Mouse (Mus musculus): ENCODE data around the gene Krt18. TPM values are rescaled to one million over a fixed set of nuclear protein-coding genes. Genes with fewer than 3 reads are reported as not detected.

Gene Krt18
- polyA plus RNA-seq, 1 experiment = 1.1 TPM

GRCm38 (mm10) chr15:102014848-102015247 lies 13.1 kb upstream of the Krt18 start:
- no peaks in the 10 kb centered on the region for H3K27me3 ChIP-seq (ENCODE audit: control insufficient read depth, insufficient read depth, low read length)
- H3K4me3 ChIP-seq (replicated peaks; ENCODE audit: insufficient read depth, low read depth, low read length) = no peak overlapping the region
- H3K4me1 ChIP-seq (ENCODE audit: control insufficient read depth, insufficient read depth, low read length) = no peaks in the 10 kb centered on the region; the same call in none of the 2 replicates
- DNase-seq = no peak
- no peak for TF ChIP-seq POLR2A (IDR thresholded peaks at IDR 0.05; ENCODE audit: borderline replicate concordance, insufficient read depth, low read length)
- no peak for TF ChIP-seq CTCF (IDR thresholded peaks at IDR 0.05; ENCODE audit: borderline replicate concordance, insufficient read depth, low read depth, low read length)
- no peak overlapping the region for H3K27ac ChIP-seq (ENCODE audit: insufficient read depth, low read length)
- 54% methylated on average over 4 of the region's 4 CpGs for WGBS

GRCm38 (mm10) chr15:102016096-102016495 lies 11.9 kb upstream of the Krt18 start:
- WGBS = 70% methylated on average over 3 of the region's 3 CpGs
- no peak for TF ChIP-seq CTCF (IDR thresholded peaks at IDR 0.05; ENCODE audit: borderline replicate concordance, insufficient read depth, low read depth, low read length)
- no peak for TF ChIP-seq POLR2A (IDR thresholded peaks at IDR 0.05; ENCODE audit: borderline replicate concordance, insufficient read depth, low read length)
- Histone ChIP-seq H3K4me1 (ENCODE audit: control insufficient read depth, insufficient read depth, low read length) (no peaks in the 10 kb centered on the region; the same call in none of the 2 replicates), H3K4me3 (replicated peaks; ENCODE audit: insufficient read depth, low read depth, low read length) (no peak overlapping the region), H3K27ac (ENCODE audit: insufficient read depth, low read length) (no peak overlapping the region), H3K27me3 (ENCODE audit: control insufficient read depth, insufficient read depth, low read length) (no peaks in the 10 kb centered on the region)
- no peak for DNase-seq

- 32% methylated on average over 7 of the region's 7 CpGs for WGBS
- Histone ChIP-seq H3K27me3 (ENCODE audit: control insufficient read depth, insufficient read depth, low read length) (no peaks in the 10 kb centered on the region), H3K4me1 (ENCODE audit: control insufficient read depth, insufficient read depth, low read length) (no peaks in the 10 kb centered on the region; the same call in none of the 2 replicates), H3K27ac (ENCODE audit: insufficient read depth, low read length) (no peak overlapping the region), H3K4me3 (replicated peaks; ENCODE audit: insufficient read depth, low read depth, low read length) (no peak overlapping the region)
- TF ChIP-seq CTCF (IDR thresholded peaks at IDR 0.05; ENCODE audit: borderline replicate concordance, insufficient read depth, low read depth, low read length) (no peak), POLR2A (IDR thresholded peaks at IDR 0.05; ENCODE audit: borderline replicate concordance, insufficient read depth, low read length) (no peak)
- no peak for DNase-seq
Observed at GRCm38 (mm10) chr15:102016787-102017186, 11.2 kb upstream of the Krt18 start.

- no peak for DNase-seq
- TF ChIP-seq CTCF (IDR thresholded peaks at IDR 0.05; ENCODE audit: borderline replicate concordance, insufficient read depth, low read depth, low read length) (no peak), POLR2A (IDR thresholded peaks at IDR 0.05; ENCODE audit: borderline replicate concordance, insufficient read depth, low read length) (no peak)
- Histone ChIP-seq H3K27ac (ENCODE audit: insufficient read depth, low read length) (no peak overlapping the region), H3K4me1 (ENCODE audit: control insufficient read depth, insufficient read depth, low read length) (no peaks in the 10 kb centered on the region; the same call in none of the 2 replicates), H3K4me3 (replicated peaks; ENCODE audit: insufficient read depth, low read depth, low read length) (no peak overlapping the region), H3K27me3 (ENCODE audit: control insufficient read depth, insufficient read depth, low read length) (no peaks in the 10 kb centered on the region)
- WGBS = 38% methylated on average over 7 of the region's 7 CpGs
Observed at GRCm38 (mm10) chr15:102017918-102018463, 10.0 kb upstream of the Krt18 start.

- 23% methylated on average over 8 of the region's 8 CpGs for WGBS
- no peaks in the 10 kb centered on the region for H3K4me1 ChIP-seq (ENCODE audit: control insufficient read depth, insufficient read depth, low read length)
- H3K27me3 ChIP-seq (ENCODE audit: control insufficient read depth, insufficient read depth, low read length) = no peaks in the 10 kb centered on the region; the same call in 1 of the 2 replicates
- H3K4me3 ChIP-seq (replicated peaks; ENCODE audit: insufficient read depth, low read depth, low read length) = no peak overlapping the region
- DNase-seq = no peak
- H3K27ac ChIP-seq (ENCODE audit: insufficient read depth, low read length) = no peak overlapping the region
- TF ChIP-seq POLR2A (IDR thresholded peaks at IDR 0.05; ENCODE audit: borderline replicate concordance, insufficient read depth, low read length) (no peak), CTCF (IDR thresholded peaks at IDR 0.05; ENCODE audit: borderline replicate concordance, insufficient read depth, low read depth, low read length) (no peak)
Observed at GRCm38 (mm10) chr15:102022481-102022880, 5.5 kb upstream of the Krt18 start.

- TF ChIP-seq CTCF (IDR thresholded peaks at IDR 0.05; ENCODE audit: borderline replicate concordance, insufficient read depth, low read depth, low read length) = no peak
- no peak for TF ChIP-seq POLR2A (IDR thresholded peaks at IDR 0.05; ENCODE audit: borderline replicate concordance, insufficient read depth, low read length)
- Histone ChIP-seq H3K27ac (ENCODE audit: insufficient read depth, low read length) (no peak overlapping the region), H3K4me3 (replicated peaks; ENCODE audit: insufficient read depth, low read depth, low read length) (no peak overlapping the region), H3K27me3 (ENCODE audit: control insufficient read depth, insufficient read depth, low read length) (no peaks in the 10 kb centered on the region; the same call in 1 of the 2 replicates), H3K4me1 (ENCODE audit: control insufficient read depth, insufficient read depth, low read length) (no peaks in the 10 kb centered on the region)
- DNase-seq = no peak
- 55% methylated on average over 8 of the region's 8 CpGs for WGBS
Observed at GRCm38 (mm10) chr15:102023888-102024287, 4.1 kb upstream of the Krt18 start.

- TF ChIP-seq POLR2A (IDR thresholded peaks at IDR 0.05; ENCODE audit: borderline replicate concordance, insufficient read depth, low read length) (no peak), CTCF (IDR thresholded peaks at IDR 0.05; ENCODE audit: borderline replicate concordance, insufficient read depth, low read depth, low read length) (no peak)
- no peak for DNase-seq
- 18% methylated on average over 22 of the region's 22 CpGs for WGBS
- H3K4me3 ChIP-seq (replicated peaks; ENCODE audit: insufficient read depth, low read depth, low read length) = no peak overlapping the region
- H3K4me1 ChIP-seq (ENCODE audit: control insufficient read depth, insufficient read depth, low read length) = no peaks in the 10 kb centered on the region
- no peaks in the 10 kb centered on the region; the same call in 1 of the 2 replicates for H3K27me3 ChIP-seq (ENCODE audit: control insufficient read depth, insufficient read depth, low read length)
- no peak overlapping the region for H3K27ac ChIP-seq (ENCODE audit: insufficient read depth, low read length)
Observed at GRCm38 (mm10) chr15:102025136-102025872, 2.7 kb upstream of the Krt18 start.

- no peak for DNase-seq
- H3K4me3 ChIP-seq (replicated peaks; ENCODE audit: insufficient read depth, low read depth, low read length) = no peak overlapping the region
- H3K4me1 ChIP-seq (ENCODE audit: control insufficient read depth, insufficient read depth, low read length) = no peaks in the 10 kb centered on the region
- H3K27me3 ChIP-seq (ENCODE audit: control insufficient read depth, insufficient read depth, low read length) = no peaks in the 10 kb centered on the region; the same call in 1 of the 2 replicates
- no peak overlapping the region for H3K27ac ChIP-seq (ENCODE audit: insufficient read depth, low read length)
- TF ChIP-seq POLR2A (IDR thresholded peaks at IDR 0.05; ENCODE audit: borderline replicate concordance, insufficient read depth, low read length) (no peak), CTCF (IDR thresholded peaks at IDR 0.05; ENCODE audit: borderline replicate concordance, insufficient read depth, low read depth, low read length) (no peak)
- WGBS = 22% methylated on average over 12 of the region's 12 CpGs
Observed at GRCm38 (mm10) chr15:102026430-102026829, 1.6 kb upstream of the Krt18 start.

Data from cerebellum, adult 2 months (tissue).